Mouse (Mus musculus) stomach, postnatal 0 days (tissue): ENCODE data around the gene Med17. TPM values are rescaled to one million over a fixed set of nuclear protein-coding genes. Genes with fewer than 3 reads are reported as not detected.

Source experiments
- ATAC-seq: fragments of 200-750 bp; cut with Nextera tagmentation; 2 replicates; pipeline ENCODE4 v1.8.0; 2017; ENCODE audit not compliant: low FRiP score, low TSS enrichment
- DNase-seq: peaks from one replicate; pipeline ENCODE4 v3.0.0-alpha.2; 2016; ENCODE audit warnings: low spot score
- H3K27ac ChIP-seq: fragments of 300-500 bp; sonication (generic); replicated peaks from 2 replicates; pipeline ENCODE4 v1.5.1; 2014; ENCODE audit warnings: mild to moderate bottlenecking, control low read depth
- H3K27me3 ChIP-seq: fragments of 300-500 bp; sonication (generic); 2 replicates; pipeline ENCODE4 v1.6.1; 2014; ENCODE audit warnings: low read length; ENCODE audit not compliant: control insufficient read depth, insufficient read depth
- H3K36me3 ChIP-seq: fragments of 300-500 bp; sonication (generic); 2 replicates; pipeline ENCODE4 v1.6.1; 2014; ENCODE audit warnings: low read length, mixed read lengths; ENCODE audit not compliant: control insufficient read depth, insufficient read depth
- H3K4me1 ChIP-seq: fragments of 300-500 bp; sonication (generic); replicated peaks from 2 replicates; pipeline ENCODE4 v1.6.1; 2014; ENCODE audit warnings: antibody characterized with exemption; ENCODE audit not compliant: control insufficient read depth, insufficient read depth
- H3K4me2 ChIP-seq: fragments of 300-500 bp; sonication (generic); replicated peaks from 2 replicates; pipeline ENCODE4 v1.6.1; 2014; ENCODE audit warnings: low read depth, mild to moderate bottlenecking, control low read depth, moderate library complexity
- H3K4me3 ChIP-seq: fragments of 300-500 bp; sonication (generic); 2 replicates; pipeline ENCODE4 v1.5.1; 2014; ENCODE audit warnings: low read depth, low read length, control low read depth
- H3K9ac ChIP-seq: fragments of 300-500 bp; sonication (generic); 2 replicates; pipeline ENCODE4 v1.6.1; 2014; ENCODE audit warnings: mild to moderate bottlenecking, low read length, control low read depth, mixed read lengths
- H3K9me3 ChIP-seq: fragments of 300-500 bp; sonication (generic); 2 replicates; pipeline ENCODE4 v1.6.1; 2016; ENCODE audit warnings: low read length; ENCODE audit not compliant: control insufficient read depth
- CTCF ChIP-seq: IDR thresholded peaks from 2 replicates; pipeline ENCODE4 v1.5.1; 2016; ENCODE audit warnings: antibody characterized with exemption, low read depth, mild to moderate bottlenecking, moderate library complexity
- EP300 ChIP-seq: optimal IDR thresholded peaks from 2 replicates; pipeline ENCODE3; 2016; ENCODE audit warnings: antibody characterized with exemption
- WGBS: fragments of 180-500 bp; shearing (Covaris S2); extraction: QIAGEN DNeasy Blood & Tissue Kit; methylation state at CpG from one replicate; pipeline ENCODE4 v1.1.7; 2014; 5-methylcytosine and 5-hydroxymethylcytosine counted together
- polyA plus RNA-seq: library from polyadenylated mRNA; unstranded; fragments of >200 nt; fragmentation: Nextera tagmentation; extraction: Ambion mirVana; gene quantifications from 2 replicates; pipeline ENCODE4 v1.2.1, GENCODE M21; 2015

Med17 gene
- polyA plus RNA-seq, 1 experiment from 2014 or later = 20.0 TPM

- WGBS = 90% methylated on average over 10 of the region's 10 CpGs
- H3K36me3 ChIP-seq = peaks cover 35% of the 10 kb centered on the region
These were observed 16.2 kb downstream of the Med17 start for GRCm38 (mm10) chr9:15263487-15263886.

GRCm38 (mm10) chr9:15261980-15262379, 17.8 kb downstream of the Med17 start:
- H3K27ac ChIP-seq = peak overlapping the region; percentile 63; the same call in 1 of the 2 replicates
- no peaks in the 10 kb centered on the region for H3K4me1 ChIP-seq
- H3K36me3 ChIP-seq = peaks cover 31% of the 10 kb centered on the region
- DNase-seq (no peak), ATAC-seq (no peak)
- no peak overlapping the region for H3K4me2 ChIP-seq
- H3K4me3 ChIP-seq = no peak overlapping the region
- no peaks in the 10 kb centered on the region for H3K27me3 ChIP-seq
- TF ChIP-seq EP300 (no peak), CTCF (no peak)
- H3K9me3 ChIP-seq = no peaks in the 10 kb centered on the region
- H3K9ac ChIP-seq = no peak overlapping the region
- 72% methylated on average over 8 of the region's 8 CpGs for WGBS

More at GRCm38 (mm10) chr9:15263487-15263886, 16.2 kb downstream of the Med17 start:
- H3K9me3 ChIP-seq = no peaks in the 10 kb centered on the region
- H3K27me3 ChIP-seq = no peaks in the 10 kb centered on the region
- H3K9ac ChIP-seq = no peak overlapping the region
- no peak for DNase-seq
- no peak overlapping the region for H3K27ac ChIP-seq
- no peak overlapping the region for H3K4me2 ChIP-seq
- no peaks in the 10 kb centered on the region for H3K4me1 ChIP-seq
- peak; percentile 62; the same call in 1 of the 2 replicates for ATAC-seq
- TF ChIP-seq EP300 (no peak), CTCF (no peak)
- H3K4me3 ChIP-seq = no peak overlapping the region

- H3K9me3 ChIP-seq = no peaks in the 10 kb centered on the region
- H3K4me2 ChIP-seq = no peak overlapping the region
- H3K4me1 ChIP-seq = no peaks in the 10 kb centered on the region
- ATAC-seq = no peak
- no peak overlapping the region for H3K9ac ChIP-seq
- no peaks in the 10 kb centered on the region for H3K27me3 ChIP-seq
- 60% methylated on average over 3 of the region's 3 CpGs for WGBS
- no peak overlapping the region for H3K4me3 ChIP-seq
- DNase-seq = no peak
- TF ChIP-seq EP300 (no peak), CTCF (no peak)
- peaks cover 9% of the 10 kb centered on the region for H3K36me3 ChIP-seq
- H3K27ac ChIP-seq = no peak overlapping the region
These were observed 23.5 kb downstream of the Med17 start for GRCm38 (mm10) chr9:15256214-15256613.

GRCm38 (mm10) chr9:15254501-15254900, 25.2 kb downstream of the Med17 start:
- Histone ChIP-seq H3K4me2 (no peak overlapping the region), H3K27me3 (no peaks in the 10 kb centered on the region), H3K36me3 (peaks cover 4% of the 10 kb centered on the region; the same call in 1 of the 2 replicates), H3K4me1 (no peaks in the 10 kb centered on the region), H3K4me3 (no peak overlapping the region), H3K9me3 (no peaks in the 10 kb centered on the region), H3K27ac (no peak overlapping the region), H3K9ac (no peak overlapping the region)
- TF ChIP-seq EP300 = no peak
- no peak for TF ChIP-seq CTCF
- no peak for ATAC-seq
- 79% methylated on average over 7 of the region's 7 CpGs for WGBS
- DNase-seq = no peak

GRCm38 (mm10) chr9:15252196-15252595, 27.5 kb downstream of the Med17 start:
- no peak overlapping the region for H3K27ac ChIP-seq
- H3K4me1 ChIP-seq = no peaks in the 10 kb centered on the region
- no peak for TF ChIP-seq EP300
- no peak for TF ChIP-seq CTCF
- no peak overlapping the region for H3K9ac ChIP-seq
- ATAC-seq = no peak
- H3K9me3 ChIP-seq = no peaks in the 10 kb centered on the region
- no peak for DNase-seq
- H3K36me3 ChIP-seq = no peaks in the 10 kb centered on the region
- 63% methylated on average over 7 of the region's 7 CpGs for WGBS
- no peaks in the 10 kb centered on the region for H3K27me3 ChIP-seq
- H3K4me2 ChIP-seq = no peak overlapping the region
- H3K4me3 ChIP-seq = no peak overlapping the region

- 64% methylated on average over 7 of the region's 7 CpGs for WGBS
- H3K4me2 ChIP-seq = no peak overlapping the region
- no peak overlapping the region for H3K4me3 ChIP-seq
- ATAC-seq (no peak), DNase-seq (no peak)
- no peaks in the 10 kb centered on the region for H3K36me3 ChIP-seq
- H3K27ac ChIP-seq = no peak overlapping the region
- H3K27me3 ChIP-seq = no peaks in the 10 kb centered on the region
- no peak overlapping the region for H3K9ac ChIP-seq
- no peaks in the 10 kb centered on the region for H3K9me3 ChIP-seq
- TF ChIP-seq EP300 (no peak), CTCF (no peak)
- H3K4me1 ChIP-seq = no peaks in the 10 kb centered on the region
These were observed 29.4 kb downstream of the Med17 start for GRCm38 (mm10) chr9:15250376-15250775.
